Mouse (Mus musculus) lung, postnatal 14 days (tissue): ENCODE results near the gene Rsl24d1.
"Not testable (repeated sequence)": the region's sequence is repeated elsewhere in the genome, so short reads cannot be mapped to it uniquely, and the experiment has no call there.

Source experiments
- DNase-seq: peaks from one replicate; pipeline ENCODE4 v3.0.0; 2021

Rsl24d1 gene

DNA sequence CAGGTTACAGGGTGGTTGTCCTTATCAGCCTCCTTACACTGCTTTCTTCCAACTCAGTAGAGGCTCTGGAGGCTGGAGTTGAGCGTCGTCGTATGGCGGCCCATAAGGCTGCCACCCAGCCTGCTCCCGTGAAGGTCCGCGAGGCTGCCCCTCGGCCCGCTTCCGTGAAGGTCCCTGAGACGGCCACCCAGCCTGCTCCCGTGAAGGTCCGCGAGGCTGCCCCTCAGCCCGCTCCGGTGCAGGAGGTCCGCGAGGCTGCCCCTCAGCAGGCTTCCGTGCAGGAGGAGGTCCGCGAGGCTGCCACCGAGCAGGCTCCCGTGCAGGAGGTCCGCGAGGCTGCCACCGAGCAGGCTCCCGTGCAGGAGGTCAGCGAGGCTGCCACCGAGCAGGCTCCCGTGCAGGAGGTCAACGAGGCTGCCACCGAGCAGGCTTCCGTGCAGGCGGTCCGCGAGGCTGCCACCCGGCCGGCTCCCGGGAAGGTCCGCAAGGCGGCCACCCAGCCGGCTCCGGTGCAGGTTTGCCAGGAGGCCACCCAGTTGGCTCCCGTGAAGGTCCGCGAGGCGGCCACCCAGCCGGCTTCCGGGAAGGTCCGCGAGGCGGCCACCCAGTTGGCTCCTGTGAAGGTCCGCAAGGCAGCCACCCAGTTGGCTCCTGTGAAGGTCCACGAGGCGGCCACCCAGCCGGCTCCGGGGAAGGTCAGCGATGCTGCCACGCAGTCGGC lies 9.9 kb upstream of the Rsl24d1 start:
- DNase-seq = peak; percentile 13

DNA sequence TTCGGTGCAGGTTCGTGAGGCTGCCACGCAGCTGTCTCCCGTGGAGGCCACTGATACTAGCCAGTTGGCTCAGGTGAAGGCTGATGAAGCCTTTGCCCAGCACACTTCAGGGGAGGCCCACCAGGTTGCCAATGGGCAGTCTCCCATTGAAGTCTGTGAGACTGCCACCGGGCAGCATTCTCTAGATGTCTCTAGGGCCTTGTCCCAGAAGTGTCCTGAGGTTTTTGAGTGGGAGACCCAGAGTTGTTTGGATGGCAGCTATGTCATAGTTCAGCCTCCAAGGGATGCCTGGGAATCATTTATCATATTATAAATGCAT lies 9.4 kb upstream of the Rsl24d1 start:
- no peak for DNase-seq

DNA sequence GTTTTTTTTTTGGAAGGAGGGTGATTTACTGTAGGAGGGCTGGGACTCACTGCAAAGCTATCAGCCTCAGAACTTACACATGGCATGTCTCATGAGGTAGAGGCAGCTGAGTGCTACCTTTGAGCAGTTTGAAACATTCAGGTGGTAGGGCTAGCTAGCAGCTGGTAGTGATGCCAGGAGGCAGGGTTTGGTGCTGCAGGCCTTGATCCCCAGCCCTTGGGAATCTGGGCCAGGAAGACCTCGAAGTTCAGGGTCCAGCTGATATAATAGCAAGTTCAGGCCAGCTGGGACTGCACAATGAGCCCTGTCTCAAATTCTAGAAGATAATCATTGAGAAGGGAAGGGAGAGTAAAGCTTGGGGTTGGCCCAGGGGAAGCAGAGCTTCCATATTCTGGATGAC lies 8.1 kb upstream of the Rsl24d1 start:
- DNase-seq = no peak

DNA sequence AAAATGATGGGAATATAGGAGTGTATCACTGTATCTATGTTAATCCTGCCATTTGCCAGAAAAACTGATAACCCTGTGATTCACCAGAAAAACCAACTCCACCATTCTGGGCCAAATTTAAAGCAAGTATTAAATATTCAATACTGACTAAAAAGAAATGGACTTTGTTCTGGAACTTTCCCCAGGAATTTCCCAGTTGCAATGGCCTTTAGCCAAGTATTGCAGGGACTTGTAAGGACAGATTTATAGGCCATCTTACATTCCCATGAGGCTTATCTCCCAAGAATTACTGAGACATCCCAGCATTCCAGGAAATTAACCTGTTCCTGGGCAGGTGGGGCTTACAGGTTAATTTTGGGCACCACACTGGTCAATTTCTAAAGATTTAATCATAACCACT lies 7.5 kb upstream of the Rsl24d1 start:
- DNase-seq = no peak

DNA sequence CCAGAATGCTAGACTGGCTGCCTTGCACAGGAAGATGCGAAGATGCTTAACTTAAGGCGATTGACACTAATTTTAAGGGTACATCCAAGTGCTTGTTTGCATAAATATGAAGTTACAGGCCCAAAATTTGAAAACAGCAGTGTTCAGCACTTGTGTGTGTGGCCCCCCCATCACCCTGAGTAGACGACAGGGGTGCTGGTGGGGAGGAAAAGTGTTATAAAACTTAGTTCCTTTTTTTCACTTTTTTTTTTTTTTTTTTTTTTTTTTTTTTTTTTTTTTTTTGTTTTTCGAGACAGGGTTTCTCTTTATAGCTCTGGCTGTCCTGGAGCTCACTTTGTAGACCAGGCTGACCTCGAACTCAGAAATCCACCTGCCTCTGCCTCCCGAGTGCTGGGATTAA lies 3.5 kb downstream of the Rsl24d1 start:
- DNase-seq = not testable (repeated sequence)

DNA sequence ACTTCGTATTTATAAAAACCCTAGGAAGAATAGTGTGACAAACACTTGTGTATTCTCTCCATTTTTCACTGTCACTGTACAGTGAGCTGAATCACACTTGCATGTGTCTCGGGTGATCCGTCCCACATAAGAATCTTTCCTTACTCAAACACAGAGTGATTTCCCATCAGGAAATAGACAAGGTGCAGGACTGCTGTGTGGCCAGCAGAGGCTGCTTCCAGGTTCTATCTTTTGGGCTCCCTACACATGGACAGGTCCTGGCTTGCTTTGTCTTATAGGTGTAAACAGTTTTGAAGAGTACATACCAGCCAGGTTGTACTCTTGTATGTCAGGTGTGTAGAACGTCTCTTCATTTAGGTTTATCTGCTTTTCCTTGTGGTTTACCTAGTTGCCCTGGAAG lies 4.8 kb downstream of the Rsl24d1 start:
- no peak for DNase-seq

DNA sequence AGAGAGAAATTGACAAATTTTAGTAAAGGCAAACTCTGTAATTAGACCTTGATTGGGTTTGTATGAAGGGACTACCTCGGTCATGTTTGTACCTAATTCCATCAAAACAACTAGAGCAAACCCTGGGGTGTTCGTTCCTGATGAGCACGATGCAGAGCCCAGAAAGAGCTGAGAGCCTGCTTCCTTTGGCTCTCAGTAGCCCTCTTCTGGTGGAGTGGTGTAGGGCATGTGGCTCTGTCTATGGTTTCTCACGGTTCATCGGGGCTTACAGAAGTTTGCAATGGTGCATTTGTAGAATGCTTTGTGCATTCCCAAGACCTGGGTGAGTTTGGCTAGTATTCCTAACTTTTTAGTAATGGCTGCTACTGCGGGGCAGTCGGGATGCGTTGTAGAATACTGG lies 8.5 kb downstream of the Rsl24d1 start:
- DNase-seq = peak; percentile 17

DNA sequence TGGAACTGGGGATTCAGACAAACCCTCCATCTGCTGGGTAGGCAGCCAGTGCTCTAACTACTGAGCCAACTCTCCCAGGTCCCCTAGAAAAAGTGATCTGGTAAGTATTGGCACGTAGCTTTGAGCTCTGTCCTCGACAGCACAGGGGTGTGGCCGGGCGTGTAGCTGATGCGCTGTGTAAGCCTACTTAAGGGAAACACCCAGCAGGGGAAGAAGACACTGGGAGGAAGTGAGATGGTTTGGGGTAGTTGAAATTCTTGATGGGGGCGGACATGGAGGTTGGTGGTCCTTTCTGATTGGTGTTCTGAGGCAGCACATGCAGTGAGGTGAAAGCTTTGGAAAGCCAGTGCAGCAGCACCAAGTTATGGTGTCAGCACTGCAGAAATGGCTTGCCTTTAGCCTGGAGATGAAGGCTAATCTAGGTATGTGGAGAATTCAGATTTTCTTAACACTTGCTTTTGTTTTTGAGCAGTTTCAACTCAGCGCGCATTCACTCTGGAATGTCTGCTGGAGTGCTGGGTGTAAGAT lies 11.9 kb downstream of the Rsl24d1 start:
- DNase-seq = no peak

DNA sequence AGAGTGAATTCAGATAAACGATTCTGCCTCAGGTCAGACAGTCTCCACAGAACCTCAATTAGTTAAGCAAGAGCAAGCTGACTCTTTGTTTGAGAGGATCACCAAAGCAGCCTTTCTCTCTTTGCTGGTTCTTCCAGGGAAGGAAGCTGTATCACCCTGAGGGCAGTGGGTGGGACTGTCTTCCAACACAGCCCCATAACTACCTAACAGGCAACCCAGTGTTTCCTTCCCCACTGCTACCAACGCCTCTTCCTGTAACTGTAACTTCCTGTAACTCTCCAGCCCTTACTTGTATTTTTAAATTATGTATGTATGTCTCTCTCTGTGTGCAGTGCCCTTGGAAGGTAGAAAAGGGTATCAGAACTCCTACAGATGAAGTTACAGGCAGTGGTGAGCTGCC lies 14.2 kb downstream of the Rsl24d1 start:
- no peak for DNase-seq

DNA sequence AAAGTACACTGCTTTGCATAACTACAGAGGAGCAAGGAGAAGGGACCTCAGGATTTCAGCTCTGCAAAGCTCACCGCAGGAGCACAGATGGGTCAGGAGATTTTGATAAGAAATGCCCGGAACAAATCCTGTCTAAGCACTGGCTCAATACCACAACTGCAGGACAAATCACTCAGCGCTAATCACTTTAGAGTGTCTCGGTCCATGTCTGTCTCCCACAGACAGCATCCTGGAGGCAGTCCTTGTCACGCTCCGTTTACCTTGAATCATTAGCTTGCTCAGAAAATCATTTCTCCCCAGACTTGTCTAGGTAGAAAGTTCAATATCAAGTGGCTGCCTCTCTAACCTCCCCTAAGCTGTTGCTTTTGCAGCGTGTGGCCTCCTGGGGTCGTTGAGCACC lies 16.6 kb downstream of the Rsl24d1 start:
- DNase-seq = no peak

DNA sequence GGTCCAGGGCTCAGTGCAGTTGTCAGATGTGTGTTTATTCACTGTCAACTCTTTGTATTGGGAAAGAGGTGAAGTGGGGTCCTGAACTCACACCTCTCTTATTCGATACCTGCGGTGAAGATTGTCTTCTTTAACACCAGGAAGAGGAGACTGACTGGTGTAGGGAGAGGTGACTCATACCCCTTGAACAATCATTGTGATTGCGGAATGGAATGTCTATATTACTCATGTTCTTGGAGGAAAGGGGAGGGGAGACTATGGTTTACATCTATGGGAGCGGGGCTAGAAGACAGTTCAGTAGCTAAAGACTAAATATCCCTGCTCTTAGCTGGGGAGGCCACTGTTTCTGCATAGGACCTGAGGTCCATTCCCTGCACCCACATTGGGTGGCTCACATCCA lies 17.3 kb downstream of the Rsl24d1 start:
- DNase-seq = no peak

DNA sequence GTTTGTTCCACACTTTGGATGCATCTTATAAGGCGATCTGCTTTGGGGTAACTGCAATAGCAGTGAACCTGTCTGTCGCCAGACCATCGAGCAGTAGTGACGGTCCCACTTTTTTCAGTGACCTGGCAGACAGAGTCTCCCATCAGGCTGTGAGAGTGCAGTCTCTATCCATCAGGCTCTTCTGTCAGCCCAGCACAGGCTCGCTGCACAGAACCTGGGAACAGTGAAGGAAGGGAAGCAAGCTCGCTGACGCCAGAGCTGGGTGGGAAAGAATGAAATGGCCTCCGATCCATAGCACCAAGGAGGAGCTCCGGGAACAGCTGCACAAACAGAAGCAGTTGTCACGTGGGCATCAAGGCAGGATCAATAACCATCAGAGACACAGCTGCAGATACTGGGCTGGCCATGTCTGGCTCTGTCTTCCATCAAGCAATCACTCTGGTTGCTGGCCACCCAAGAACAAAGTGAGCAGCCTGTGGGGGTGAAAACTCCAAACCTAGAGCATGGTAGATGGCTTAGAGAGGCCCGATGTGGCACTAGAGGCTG lies 24.2 kb downstream of the Rsl24d1 start:
- DNase-seq = no peak

DNA sequence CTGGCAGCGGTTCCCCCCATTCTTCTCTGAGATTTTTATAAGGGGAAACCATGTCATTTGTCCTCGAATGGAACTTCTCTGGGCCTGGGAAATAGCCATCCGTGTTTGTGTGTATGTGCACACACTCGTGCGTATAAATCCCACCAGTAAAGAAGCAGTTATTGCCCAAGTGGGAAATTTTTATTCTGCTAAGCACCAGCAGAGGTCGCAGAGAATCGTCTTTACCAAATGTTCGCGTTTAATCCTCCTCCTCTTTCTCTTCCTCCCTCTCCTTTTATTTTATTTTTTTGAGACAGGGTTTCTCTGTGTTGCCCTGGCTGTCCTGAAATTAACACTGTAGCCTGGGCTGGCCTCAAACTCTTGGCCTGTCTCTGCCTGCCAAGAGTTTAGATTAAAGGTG lies 41.1 kb downstream of the Rsl24d1 start:
- no peak for DNase-seq

DNA sequence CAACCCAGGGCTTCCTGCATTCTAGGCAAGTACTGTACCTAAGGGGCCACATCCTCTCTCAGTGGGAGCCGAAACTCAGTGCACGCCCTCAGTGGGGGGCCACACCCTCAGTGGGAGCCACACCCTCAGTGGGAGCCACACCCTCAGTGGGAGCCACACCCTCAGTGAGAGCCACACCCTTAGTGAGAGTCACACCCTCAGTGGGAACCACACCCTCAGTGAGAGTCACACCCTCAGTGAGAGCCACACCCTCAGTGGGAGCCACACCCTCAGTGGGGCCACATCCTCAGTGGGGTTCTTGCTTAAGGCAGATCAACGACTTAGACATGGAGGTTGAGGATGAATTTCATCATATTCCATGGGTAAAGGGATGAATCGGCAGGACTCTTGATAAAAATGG lies 44.7 kb downstream of the Rsl24d1 start:
- DNase-seq = no peak

DNA sequence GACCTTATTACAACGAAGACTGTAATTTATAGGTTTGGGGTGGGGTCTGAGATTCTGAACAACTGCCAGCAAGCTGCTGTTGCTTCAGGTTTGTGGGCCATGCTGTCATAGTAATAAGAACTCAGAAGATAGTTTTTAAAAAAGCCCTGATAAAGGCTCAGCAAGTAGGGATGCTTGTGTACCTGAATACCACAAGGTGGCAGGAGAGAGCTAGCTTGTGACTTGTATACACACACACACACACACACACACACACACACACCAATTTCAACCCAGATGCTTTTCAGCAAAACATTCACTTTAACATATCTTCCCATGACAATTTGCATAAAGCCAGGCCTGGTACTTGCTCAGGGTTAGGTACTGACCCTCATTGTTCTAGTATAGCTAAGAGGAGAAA lies 46.0 kb downstream of the Rsl24d1 start:
- no peak for DNase-seq

DNA sequence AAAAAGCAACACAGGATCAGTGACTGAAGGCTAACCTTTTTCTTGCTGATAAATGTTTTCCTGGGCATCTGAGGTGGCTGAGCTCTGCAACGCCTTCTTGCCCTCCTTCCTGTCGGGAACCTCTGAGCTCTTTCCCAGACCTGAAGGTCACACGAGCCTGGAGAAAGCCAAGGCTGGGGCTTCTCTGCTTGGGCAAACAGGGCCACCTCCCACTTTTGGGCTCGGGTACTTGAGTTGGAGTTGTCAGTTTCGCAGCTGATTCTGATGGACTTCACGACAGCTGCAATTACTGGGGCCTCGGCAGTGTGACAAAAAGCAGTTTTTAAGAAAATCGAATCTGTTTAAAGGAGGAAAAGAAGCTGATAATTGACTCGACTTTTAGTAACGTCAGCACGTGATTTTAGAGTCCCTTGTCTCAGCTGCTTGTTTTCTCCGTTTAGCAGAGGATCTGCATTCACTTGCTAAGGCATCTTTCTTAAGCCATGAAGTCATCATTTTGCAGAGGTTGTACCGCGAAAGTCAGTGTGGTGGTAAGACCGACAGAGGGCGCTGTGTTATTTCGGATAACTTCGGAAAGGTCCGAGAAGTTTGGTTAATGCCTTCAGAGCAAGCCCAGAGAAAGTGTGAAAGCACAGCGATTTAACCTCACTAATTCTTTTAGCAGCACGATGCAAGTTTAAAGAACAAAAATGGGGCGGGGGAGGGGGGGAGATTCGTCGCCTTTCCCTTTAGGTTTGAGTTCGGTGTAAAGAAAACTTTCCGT lies 49.5 kb downstream of the Rsl24d1 start:
- DNase-seq = peak; percentile 85

DNA sequence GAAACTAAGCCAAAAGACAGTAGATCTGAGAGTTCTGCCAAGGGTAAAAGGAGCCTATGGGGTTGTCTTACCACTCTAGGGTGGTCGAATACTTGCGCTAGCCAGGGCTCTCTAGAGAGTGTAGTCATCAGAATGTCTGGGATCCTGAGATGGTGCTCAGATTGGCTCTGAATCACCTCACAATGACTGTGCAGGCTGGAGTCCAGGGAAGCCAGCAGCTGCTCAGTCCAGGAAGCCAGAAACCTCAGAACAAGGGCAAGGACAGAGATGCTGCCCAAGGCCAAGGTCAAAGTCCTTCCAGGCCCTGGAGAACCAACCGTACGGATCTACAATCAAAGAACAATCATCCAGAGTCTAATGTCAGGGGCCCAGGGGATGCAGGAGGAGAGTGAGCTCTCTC lies 52.4 kb downstream of the Rsl24d1 start:
- no peak for DNase-seq
